10 mouse cellular contexts compared by ENCODE assay signal in the genomic region with DNA sequence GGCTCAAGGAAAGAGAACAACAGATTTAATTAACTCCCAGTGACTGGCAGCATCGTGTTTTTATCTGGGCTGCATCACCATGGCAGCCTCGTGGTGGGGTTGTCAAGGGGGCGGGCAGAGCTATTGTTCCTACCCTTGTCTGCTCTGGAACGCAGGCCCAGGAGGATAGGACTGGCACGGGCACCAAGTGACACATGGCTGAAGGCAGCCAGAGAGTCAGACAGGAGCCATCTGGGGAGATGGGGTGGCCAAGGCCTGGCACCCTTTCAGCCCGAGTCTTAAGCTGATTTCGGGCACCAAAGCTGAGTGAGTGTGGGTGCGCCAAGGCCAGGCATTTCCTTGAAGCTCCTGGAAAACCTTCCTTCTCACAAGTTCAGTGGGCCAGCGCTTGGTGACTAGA. TPM values are rescaled to one million over a fixed set of nuclear protein-coding genes. Genes with fewer than 3 reads are reported as not detected.
A peak's percentile ranks its signal among the peaks of the same experiment; 100 is the strongest.
DNase-seq lines count a peak whose midpoint lies in the region; ATAC-seq and TF ChIP-seq lines count a peak whose summit lies in the region.
"Had no signal": no experiment of that assay in that cellular context is flagged by ENCODE, and none has a peak within 500 bp of the region (broad histone marks: within the 10 kb centered on the region; RNA-seq: fewer than 3 reads in every experiment).

No protein-coding gene starts in this region.

- H3K4me2 ChIP-seq in forebrain, embryonic 13.5 days = peak overlapping the region; percentile 98
- 0 out of 2 replicates have a peak overlapping the region, but pooled peaks have one; percentile 98 for H3K4me2 ChIP-seq in limb, embryonic 13.5 days (replicated peaks)
- no peak overlapping the region for H3K4me2 ChIP-seq in lung, postnatal 0 days (replicated peaks; ENCODE audit: low read depth, low read length)

- peak overlapping the region; percentile 90 for H3K27ac ChIP-seq in forebrain, embryonic 13.5 days
- no peak overlapping the region for H3K27ac ChIP-seq in limb, embryonic 13.5 days
- no peak overlapping the region for H3K27ac ChIP-seq in lung, postnatal 0 days (ENCODE audit: low read length)
- H3K27ac ChIP-seq: liver, embryonic 13.5 days had no signal

- no peak for TF ChIP-seq CTCF in brain, embryonic 14.5 days (IDR thresholded peaks at IDR 0.05; ENCODE audit: borderline replicate concordance, extremely low read depth, insufficient read depth, insufficient read length)
- no peak for TF ChIP-seq CTCF in lung, postnatal 0 days (IDR thresholded peaks at IDR 0.05)

- H3K4me1 ChIP-seq in forebrain, embryonic 13.5 days = peaks cover 93% of the 10 kb centered on the region
- peaks cover 54% of the 10 kb centered on the region for H3K4me1 ChIP-seq in limb, embryonic 13.5 days
- peaks cover 14% of the 10 kb centered on the region; the same call in 1 of the 2 replicates for H3K4me1 ChIP-seq in lung, postnatal 0 days (ENCODE audit: insufficient read depth, low read depth, low read length)

- peak overlapping the region; percentile 85; the same call in 1 of the 2 replicates for H3K9ac ChIP-seq in forebrain, embryonic 13.5 days
- no peak overlapping the region for H3K9ac ChIP-seq in limb, embryonic 13.5 days
- no peak overlapping the region for H3K9ac ChIP-seq in lung, postnatal 0 days (replicated peaks; ENCODE audit: low read depth)

- WGBS in forebrain, embryonic 13.5 days = 20% methylated on average over 9 of the region's 9 CpGs
- 75% methylated on average over 9 of the region's 9 CpGs for WGBS in limb, embryonic 13.5 days
- 77% methylated on average over 9 of the region's 9 CpGs for WGBS in lung, postnatal 0 days

- no peak for TF ChIP-seq EP300 in lung, postnatal 0 days (IDR thresholded peaks at IDR 0.05)

- H3K4me3 ChIP-seq in forebrain, embryonic 13.5 days = 0 out of 2 replicates have a peak overlapping the region, but pooled peaks have one; percentile 6
- no peak overlapping the region for H3K4me3 ChIP-seq in limb, embryonic 13.5 days
- no peak overlapping the region for H3K4me3 ChIP-seq in lung, postnatal 0 days (ENCODE audit: low read depth, low read length)

- H3K9me3 ChIP-seq in forebrain, embryonic 13.5 days (replicated peaks) = no peaks in the 10 kb centered on the region
- H3K9me3 ChIP-seq in limb, embryonic 13.5 days = no peaks in the 10 kb centered on the region
- H3K9me3 ChIP-seq in lung, postnatal 0 days (ENCODE audit: low read length) = no peaks in the 10 kb centered on the region
- H3K9me3 ChIP-seq: liver, embryonic 13.5 days had no signal

- TF ChIP-seq POLR2A in brain, embryonic 14.5 days (IDR thresholded peaks at IDR 0.05; ENCODE audit: borderline replicate concordance, extremely low read depth, insufficient read depth, insufficient read length, poor library complexity, severe bottlenecking) = no peak

- peak; percentile 55 for DNase-seq in adrenal gland, postnatal 25 days
- DNase-seq in adrenal gland, adult 8-10 months = no peak
- peak; percentile 89 for DNase-seq in brain, embryonic 14.5 days (ENCODE audit: low read depth)
- no peak for DNase-seq in lung, postnatal 0 days (ENCODE audit: low spot score)
- no peak for DNase-seq in urinary bladder, postnatal 36 days (ENCODE audit: low spot score in 2 of 2)
- DNase-seq: liver, embryonic 13.5 days; spleen, adult 18-20 months had no signal

- no peaks in the 10 kb centered on the region for H3K27me3 ChIP-seq in forebrain, embryonic 13.5 days
- no peaks in the 10 kb centered on the region for H3K27me3 ChIP-seq in limb, embryonic 13.5 days
- H3K27me3 ChIP-seq in lung, postnatal 0 days (replicated peaks; ENCODE audit: insufficient read depth, low read length) = peaks cover 7% of the 10 kb centered on the region; the same call in 1 of the 2 replicates

- H3K36me3 ChIP-seq in forebrain, embryonic 13.5 days (ENCODE audit: poor library complexity, severe bottlenecking) = peaks cover 25% of the 10 kb centered on the region
- H3K36me3 ChIP-seq in limb, embryonic 13.5 days = peaks cover 21% of the 10 kb centered on the region
- H3K36me3 ChIP-seq in lung, postnatal 0 days (ENCODE audit: insufficient read depth, low read length) = no peaks in the 10 kb centered on the region
- H3K36me3 ChIP-seq: liver, embryonic 13.5 days had no signal

- peak; percentile 27 for ATAC-seq in forebrain, embryonic 13.5 days
- no peak for ATAC-seq in limb, embryonic 13.5 days (ENCODE audit: low FRiP score, low read depth)
- no peak for ATAC-seq in lung, postnatal 0 days
- ATAC-seq in CD4-positive, CD25-positive, alpha-beta regulatory T cell, adult 4 months = no peak

RNA-seq across cellular contexts. Expression of a gene that starts 6.3 kb away (rescaled TPM):
- total RNA-seq in adrenal gland, postnatal 25 days (2021) = 3.8 and 3.9 TPM in 2 replicates
- total RNA-seq in adrenal gland, adult 8-10 months (2022) = 1 to 10 TPM; 2.3 to 4.3 (median 3.7) TPM
- polyA plus RNA-seq in brain, embryonic 14.5 days (2012; rRNA removed) = 75.5 and 77.4 TPM in 2 replicates
- 1.6 and 2.2 TPM in 2 replicates for polyA plus RNA-seq in forebrain, embryonic 13.5 days (2015; fragmentation: Nextera tagmentation; extraction: Ambion mirVana)
- polyA plus RNA-seq in limb, embryonic 13.5 days (2015; fragmentation: Nextera tagmentation; extraction: Ambion mirVana) = 0.79 and 0.87 TPM in 2 replicates
- 0.17 and 0.45 TPM in 2 replicates for polyA plus RNA-seq in lung, postnatal 0 days (2015; fragmentation: Nextera tagmentation; extraction: Ambion mirVana)
- not detected for polyA plus RNA-seq in CD4-positive, CD25-positive, alpha-beta regulatory T cell, adult 4 months (2017; shearing (Covaris generic))
- polyA plus RNA-seq: liver, embryonic 13.5 days had no signal

RNA-seq across cellular contexts. Expression of a gene that starts 17.5 kb away (rescaled TPM):
- 14.6 and 19.1 TPM in 2 replicates for total RNA-seq in adrenal gland, postnatal 25 days (2021)
- 10 to 100 TPM; 13.6 to 33.8 (median 24.0) TPM for total RNA-seq in adrenal gland, adult 8-10 months (2022)
- 809 and 867 TPM in 2 replicates for polyA plus RNA-seq in brain, embryonic 14.5 days (2012; rRNA removed)
- 639 and 641 TPM in 2 replicates for polyA plus RNA-seq in forebrain, embryonic 13.5 days (2015; fragmentation: Nextera tagmentation; extraction: Ambion mirVana)
- polyA plus RNA-seq in limb, embryonic 13.5 days (2015; fragmentation: Nextera tagmentation; extraction: Ambion mirVana) = 297 and 304 TPM in 2 replicates
- 43.0 and 50.6 TPM in 2 replicates for polyA plus RNA-seq in lung, postnatal 0 days (2015; fragmentation: Nextera tagmentation; extraction: Ambion mirVana)
- polyA plus RNA-seq in CD4-positive, CD25-positive, alpha-beta regulatory T cell, adult 4 months (2017; shearing (Covaris generic)) = not detected

RNA-seq across cellular contexts. Expression of a gene that starts 25.5 kb away (rescaled TPM):
- total RNA-seq in adrenal gland, postnatal 25 days (2021) = 47.9 and 62.1 TPM in 2 replicates
- total RNA-seq in adrenal gland, adult 8-10 months (2022) = 10 to 100 TPM; 36.0 to 55.3 (median 48.6) TPM
- 79.6 and 92.1 TPM in 2 replicates for polyA plus RNA-seq in brain, embryonic 14.5 days (2012; rRNA removed)
- 24.9 and 26.9 TPM in 2 replicates for polyA plus RNA-seq in forebrain, embryonic 13.5 days (2015; fragmentation: Nextera tagmentation; extraction: Ambion mirVana)
- 48.1 and 50.1 TPM in 2 replicates for polyA plus RNA-seq in limb, embryonic 13.5 days (2015; fragmentation: Nextera tagmentation; extraction: Ambion mirVana)
- polyA plus RNA-seq in lung, postnatal 0 days (2015; fragmentation: Nextera tagmentation; extraction: Ambion mirVana) = 20.4 and 20.5 TPM in 2 replicates
- 10 to 100 TPM; 26.4 to 36.7 TPM for polyA plus RNA-seq in CD4-positive, CD25-positive, alpha-beta regulatory T cell, adult 4 months (2017; shearing (Covaris generic))

RNA-seq across cellular contexts. Expression of a gene that starts 43.1 kb away (rescaled TPM):
- total RNA-seq in adrenal gland, postnatal 25 days (2021) = 17.6 and 18.7 TPM in 2 replicates
- 10 to 100 TPM; 10.9 to 23.8 (median 18.3) TPM for total RNA-seq in adrenal gland, adult 8-10 months (2022)
- 118 and 126 TPM in 2 replicates for polyA plus RNA-seq in brain, embryonic 14.5 days (2012; rRNA removed)
- 152 and 157 TPM in 2 replicates for polyA plus RNA-seq in forebrain, embryonic 13.5 days (2015; fragmentation: Nextera tagmentation; extraction: Ambion mirVana)
- 175 and 181 TPM in 2 replicates for polyA plus RNA-seq in limb, embryonic 13.5 days (2015; fragmentation: Nextera tagmentation; extraction: Ambion mirVana)
- polyA plus RNA-seq in lung, postnatal 0 days (2015; fragmentation: Nextera tagmentation; extraction: Ambion mirVana) = 109 and 111 TPM in 2 replicates
- polyA plus RNA-seq in CD4-positive, CD25-positive, alpha-beta regulatory T cell, adult 4 months (2017; shearing (Covaris generic)) = 10 to 100 TPM in 1 of 2 experiments, 1 to 10 TPM in 1; 6.3 to 14.6 TPM

RNA-seq across cellular contexts. Expression of a gene that starts 43.8 kb away (rescaled TPM):
- total RNA-seq in adrenal gland, postnatal 25 days (2021) = 0.15 and 3.3 TPM in 2 replicates
- under 1 TPM in 3 of 4 experiments, not detected in 1; 0.17 to 0.71 (median 0.43) TPM for total RNA-seq in adrenal gland, adult 8-10 months (2022)
- polyA plus RNA-seq in brain, embryonic 14.5 days (2012; rRNA removed) = 0.13 and 0.26 TPM in 2 replicates
- polyA plus RNA-seq in forebrain, embryonic 13.5 days (2015; fragmentation: Nextera tagmentation; extraction: Ambion mirVana) = not detected in 2 replicates
- polyA plus RNA-seq in limb, embryonic 13.5 days (2015; fragmentation: Nextera tagmentation; extraction: Ambion mirVana) = 0.08 and 0.51 TPM in 2 replicates
- polyA plus RNA-seq in lung, postnatal 0 days (2015; fragmentation: Nextera tagmentation; extraction: Ambion mirVana) = not detected in 2 replicates
- not detected for polyA plus RNA-seq in CD4-positive, CD25-positive, alpha-beta regulatory T cell, adult 4 months (2017; shearing (Covaris generic))

Comparison
In these comparisons a context has a peak if more than half of its experiments do, and no peak if none do; other contexts are left out.
1. DNase-seq: peak in adrenal gland, postnatal 25 days (single experiment) and brain, embryonic 14.5 days (single experiment); none in adrenal gland, adult 8-10 months (single experiment), lung, postnatal 0 days (single experiment) and urinary bladder, postnatal 36 days (0 of 2).
2. RNA of a gene that starts 6.3 kb away (polyA plus RNA-seq): 75.5 to 77.4 TPM in brain, embryonic 14.5 days; 1.6 to 2.2 TPM in forebrain, embryonic 13.5 days, 0.79 to 0.87 TPM in limb, embryonic 13.5 days, 0.17 to 0.45 TPM in lung, postnatal 0 days and not detected in CD4-positive, CD25-positive, alpha-beta regulatory T cell, adult 4 months; every median in the first group is over 10 times any median in the second.
3. RNA of a gene that starts 17.5 kb away (polyA plus RNA-seq): 809 to 867 TPM in brain, embryonic 14.5 days, 639 to 641 TPM in forebrain, embryonic 13.5 days, 297 to 304 TPM in limb, embryonic 13.5 days and 43.0 to 50.6 TPM in lung, postnatal 0 days; not detected in CD4-positive, CD25-positive, alpha-beta regulatory T cell, adult 4 months; every median in the first group is over 10 times any median in the second.